ENCODE assay signal across 11 mouse cellular contexts in the genomic region with DNA sequence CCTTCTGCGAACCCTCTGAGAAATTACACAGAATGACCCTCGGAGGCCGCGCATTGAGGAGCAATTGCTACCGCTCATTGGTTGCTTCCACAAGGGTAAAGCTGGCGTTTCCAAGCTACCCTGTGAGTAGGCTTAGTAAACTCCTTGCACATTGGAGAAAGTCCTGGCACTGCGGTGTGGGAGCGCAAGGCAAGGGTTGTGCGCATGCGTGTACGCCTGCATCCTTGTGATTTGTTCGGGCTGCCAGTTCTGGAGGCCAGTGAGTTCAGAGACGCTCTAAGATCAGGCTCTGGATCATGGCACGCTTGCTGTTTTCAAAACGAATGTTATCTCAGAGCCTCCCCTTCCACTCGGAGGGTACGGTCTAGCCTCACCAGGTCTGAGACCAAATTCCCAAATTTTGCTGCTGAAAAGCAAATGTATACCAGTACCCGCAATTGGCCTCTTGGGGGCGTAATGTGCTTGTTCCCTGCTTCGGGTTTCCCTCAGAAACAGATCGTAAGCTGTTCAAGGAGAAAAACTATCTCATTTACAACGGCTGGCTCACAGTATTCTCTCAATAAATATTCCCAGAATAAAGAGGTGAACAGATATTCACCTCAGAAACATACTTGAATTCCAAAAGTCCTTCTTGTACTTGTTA. TPM values are rescaled to one million over a fixed set of nuclear protein-coding genes. Genes with fewer than 3 reads are reported as not detected.
A peak's percentile ranks its signal among the peaks of the same experiment; 100 is the strongest.
DNase-seq lines count a peak whose midpoint lies in the region; ATAC-seq lines count a peak whose summit lies in the region.
"Had no signal": no experiment of that assay in that cellular context is flagged by ENCODE, and none has a peak within 500 bp of the region (broad histone marks: within the 10 kb centered on the region; RNA-seq: fewer than 3 reads in every experiment).

No protein-coding gene starts in this region.

- DNase-seq in kidney, adult 18-20 months, result no peak
- DNase-seq in brain, adult 2 months (ENCODE audit: low read depth, low spot score), result peak; percentile 57
- no peak for DNase-seq in embryonic facial prominence, embryonic 14.5 days (ENCODE audit: low spot score)
- no peak for DNase-seq in midbrain, embryonic 11.5 days (ENCODE audit: low spot score, missing footprints)
- DNase-seq in urinary bladder, postnatal 36 days (ENCODE audit: low spot score in 2 of 2), result no peak
- DNase-seq in layer of hippocampus, postnatal 10 days (ENCODE audit: low spot score in 2 of 2), result no peak
- no peak for DNase-seq in ovary, postnatal 10 days (ENCODE audit: low spot score)

- H3K9me3 ChIP-seq in kidney, embryonic 16.5 days (ENCODE audit: low read length), result no peaks in the 10 kb centered on the region
- H3K9me3 ChIP-seq in embryonic facial prominence, embryonic 14.5 days (ENCODE audit: control insufficient read depth, low read length), result no peaks in the 10 kb centered on the region
- no peaks in the 10 kb centered on the region for H3K9me3 ChIP-seq in midbrain, embryonic 11.5 days (ENCODE audit: control insufficient read depth, low read length)
- H3K9me3 ChIP-seq: megakaryocyte, embryonic 14.5 days had no signal

- no peaks in the 10 kb centered on the region for H3K27me3 ChIP-seq in kidney, embryonic 16.5 days (ENCODE audit: insufficient read depth, low read length)
- no peaks in the 10 kb centered on the region for H3K27me3 ChIP-seq in embryonic facial prominence, embryonic 14.5 days (replicated peaks; ENCODE audit: control insufficient read depth, insufficient read depth, low read length)
- H3K27me3 ChIP-seq in midbrain, embryonic 11.5 days (ENCODE audit: control insufficient read depth, insufficient read depth, low read length), result no peaks in the 10 kb centered on the region
- H3K27me3 ChIP-seq: megakaryocyte, embryonic 14.5 days had no signal

- H3K4me2 ChIP-seq in kidney, embryonic 16.5 days (replicated peaks; ENCODE audit: low read depth, low read length), result peak overlapping the region; percentile 16; the same call in 1 of the 2 replicates
- peak overlapping the region; percentile 24; the same call in 1 of the 2 replicates for H3K4me2 ChIP-seq in embryonic facial prominence, embryonic 14.5 days (ENCODE audit: low read depth, low read length)
- peak overlapping the region; percentile 23; the same call in 1 of the 2 replicates for H3K4me2 ChIP-seq in midbrain, embryonic 11.5 days

- no peak overlapping the region for H3K27ac ChIP-seq in kidney, embryonic 16.5 days (ENCODE audit: low read length)
- H3K27ac ChIP-seq in embryonic facial prominence, embryonic 14.5 days (replicated peaks; ENCODE audit: low read depth, low read length), result no peak overlapping the region
- no peak overlapping the region for H3K27ac ChIP-seq in midbrain, embryonic 11.5 days (ENCODE audit: low read depth, low read length)

- H3K36me3 ChIP-seq in kidney, embryonic 16.5 days (ENCODE audit: insufficient read depth, low read length), result no peaks in the 10 kb centered on the region
- H3K36me3 ChIP-seq in embryonic facial prominence, embryonic 14.5 days (ENCODE audit: control insufficient read depth, insufficient read depth, low read length), result no peaks in the 10 kb centered on the region
- no peaks in the 10 kb centered on the region for H3K36me3 ChIP-seq in midbrain, embryonic 11.5 days (ENCODE audit: control insufficient read depth, insufficient read depth, low read length)

- WGBS in kidney, embryonic 16.5 days, result 70% methylated on average over 22 of the region's 22 CpGs
- WGBS in embryonic facial prominence, embryonic 14.5 days, result 70% methylated on average over 21 of the region's 22 CpGs
- 76% methylated on average over 22 of the region's 22 CpGs for WGBS in midbrain, embryonic 11.5 days

- H3K4me3 ChIP-seq in kidney, embryonic 16.5 days (ENCODE audit: low read length), result no peak overlapping the region
- no peak overlapping the region for H3K4me3 ChIP-seq in embryonic facial prominence, embryonic 14.5 days (ENCODE audit: low read depth, low read length)
- H3K4me3 ChIP-seq in midbrain, embryonic 11.5 days (ENCODE audit: low read depth, low read length), result no peak overlapping the region
- H3K4me3 ChIP-seq: megakaryocyte, embryonic 14.5 days had no signal

- 0 out of 2 replicates have a peak, but pooled peaks cover 4% of the 10 kb centered on the region for H3K4me1 ChIP-seq in kidney, embryonic 16.5 days (ENCODE audit: insufficient read depth, low read length)
- H3K4me1 ChIP-seq in embryonic facial prominence, embryonic 14.5 days (ENCODE audit: control insufficient read depth, insufficient read depth, low read length), result no peaks in the 10 kb centered on the region
- no peaks in the 10 kb centered on the region; the same call in 1 of the 2 replicates for H3K4me1 ChIP-seq in midbrain, embryonic 11.5 days (ENCODE audit: control insufficient read depth, insufficient read depth, low read length)
- H3K4me1 ChIP-seq: megakaryocyte, embryonic 14.5 days had no signal

- no peak overlapping the region for H3K9ac ChIP-seq in kidney, embryonic 16.5 days (replicated peaks; ENCODE audit: low read length)
- H3K9ac ChIP-seq in embryonic facial prominence, embryonic 14.5 days (ENCODE audit: low read depth, low read length), result 0 out of 2 replicates have a peak overlapping the region, but pooled peaks have one; percentile 14
- no peak overlapping the region for H3K9ac ChIP-seq in midbrain, embryonic 11.5 days (ENCODE audit: low read length)

- ATAC-seq in kidney, embryonic 16.5 days (ENCODE audit: low FRiP score, low TSS enrichment), result no peak
- no peak for ATAC-seq in embryonic facial prominence, embryonic 14.5 days (ENCODE audit: low read depth)
- no peak for ATAC-seq in midbrain, embryonic 11.5 days (ENCODE audit: low FRiP score)

RNA-seq across cellular contexts. Expression of a gene that starts 2.9 kb away (rescaled TPM):
- 0.48 and 0.75 TPM in 2 replicates for polyA plus RNA-seq in kidney, embryonic 16.5 days (2015; fragmentation: Nextera tagmentation; extraction: Ambion mirVana)
- polyA plus RNA-seq in embryonic facial prominence, embryonic 14.5 days (2014; fragmentation: Nextera tagmentation; extraction: Ambion mirVana), result 0.16 and 0.24 TPM in 2 replicates
- polyA plus RNA-seq in midbrain, embryonic 11.5 days (2014; fragmentation: Nextera tagmentation; extraction: Ambion mirVana), result 0.11 TPM in 1 of 2 replicates, not detected in the other
- total RNA-seq in layer of hippocampus, postnatal 10 days (2021), result 1 to 10 TPM in 1 of 2 experiments, under 1 TPM in 1; 0.96 to 1.9 TPM
- total RNA-seq: MEL had no signal
- polyA plus RNA-seq: limb, embryonic 11.5 days had no signal

RNA-seq across cellular contexts. Expression of a gene that starts 58.4 kb away (rescaled TPM):
- polyA plus RNA-seq in kidney, embryonic 16.5 days (2015; fragmentation: Nextera tagmentation; extraction: Ambion mirVana), result 14.7 and 17.1 TPM in 2 replicates
- polyA plus RNA-seq in embryonic facial prominence, embryonic 14.5 days (2014; fragmentation: Nextera tagmentation; extraction: Ambion mirVana), result 1.9 and 2.1 TPM in 2 replicates
- polyA plus RNA-seq in midbrain, embryonic 11.5 days (2014; fragmentation: Nextera tagmentation; extraction: Ambion mirVana), result 5.6 and 6.3 TPM in 2 replicates
- 1 to 10 TPM; 4.5 to 6.0 TPM for total RNA-seq in layer of hippocampus, postnatal 10 days (2021)
